Mouse (Mus musculus) neural tube, embryonic 13.5 days (tissue): ENCODE measurements at regions not wholly inside any gene's neighbourhood (a gene's known extent, or its start where the extent isn't known, plus 50 kb on each side); places are given as distances from the start of the nearest gene placed in this dataset.
"Not testable (repeated sequence)": the region's sequence is repeated elsewhere in the genome, so short reads cannot be mapped to it uniquely, and the experiment has no call there.

Experiments
- ATAC-seq: fragments of 200-750 bp; cut with Nextera tagmentation; 2 replicates; pipeline ENCODE4 v1.8.0; 2017; ENCODE audit warnings: low read depth, mild to moderate bottlenecking, moderate TSS enrichment, moderate library complexity
- H3K27ac ChIP-seq: fragments of 300-500 bp; sonication (generic); replicated peaks from 2 replicates; pipeline ENCODE4 v1.5.1; 2015; ENCODE audit warnings: moderate library complexity, mild to moderate bottlenecking, inconsistent platforms
- H3K27me3 ChIP-seq: fragments of 300-500 bp; sonication (generic); 2 replicates; pipeline ENCODE4 v1.6.1; 2015; ENCODE audit warnings: mild to moderate bottlenecking, inconsistent platforms
- H3K36me3 ChIP-seq: fragments of 300-500 bp; sonication (generic); 2 replicates; pipeline ENCODE4 v1.6.1; 2015; ENCODE audit warnings: mild to moderate bottlenecking, inconsistent platforms
- H3K4me1 ChIP-seq: fragments of 300-500 bp; sonication (generic); replicated peaks from 2 replicates; pipeline ENCODE4 v1.6.1; 2015; ENCODE audit warnings: inconsistent platforms
- H3K4me2 ChIP-seq: fragments of 300-500 bp; sonication (generic); 2 replicates; pipeline ENCODE4 v1.6.1; 2015; ENCODE audit warnings: inconsistent platforms, mild to moderate bottlenecking, moderate library complexity
- H3K4me3 ChIP-seq: fragments of 300-500 bp; sonication (generic); 2 replicates; pipeline ENCODE4 v1.5.1; 2015; ENCODE audit warnings: mild to moderate bottlenecking, inconsistent platforms
- H3K9ac ChIP-seq: fragments of 300-500 bp; sonication (generic); 2 replicates; pipeline ENCODE4 v1.6.1; 2015; ENCODE audit warnings: moderate library complexity, mild to moderate bottlenecking, inconsistent platforms
- H3K9me3 ChIP-seq: fragments of 300-500 bp; sonication (generic); 2 replicates; pipeline ENCODE4 v1.6.1; 2016; ENCODE audit warnings: inconsistent platforms
- WGBS: fragments of 180-500 bp; shearing (Covaris S2); methylation state at CpG from one replicate; pipeline ENCODE4 v1.1.7; 2015; 5-methylcytosine and 5-hydroxymethylcytosine counted together

GRCm38 (mm10) chr14:53651061-53651460 lies 602.8 kb downstream of the Dad1 start:
- not testable (repeated sequence) for H3K27ac ChIP-seq, H3K4me1 ChIP-seq, H3K27me3 ChIP-seq, H3K4me2 ChIP-seq, H3K9me3 ChIP-seq, ATAC-seq, H3K4me3 ChIP-seq, H3K9ac ChIP-seq, H3K36me3 ChIP-seq
- WGBS = 48% methylated on average over 5 of the region's 5 CpGs

- H3K9ac ChIP-seq, H3K9me3 ChIP-seq, H3K4me3 ChIP-seq, H3K36me3 ChIP-seq, H3K27me3 ChIP-seq, H3K4me1 ChIP-seq, H3K4me2 ChIP-seq, H3K27ac ChIP-seq, ATAC-seq: not testable (repeated sequence)
- WGBS = 83% methylated on average over 2 of the region's 2 CpGs
Measured at GRCm38 (mm10) chr14:53649189-53649588, 604.7 kb downstream of the Dad1 start.

GRCm38 (mm10) chr14:53640441-53640840 lies 613.5 kb downstream of the Dad1 start:
- H3K27ac ChIP-seq, H3K9ac ChIP-seq, H3K4me3 ChIP-seq, H3K9me3 ChIP-seq, H3K4me1 ChIP-seq, H3K36me3 ChIP-seq, H3K4me2 ChIP-seq, ATAC-seq, H3K27me3 ChIP-seq: not testable (repeated sequence)
- WGBS = 75% methylated on average over 1 of the region's 1 CpGs

- H3K9ac ChIP-seq, ATAC-seq, H3K27me3 ChIP-seq, H3K27ac ChIP-seq, H3K9me3 ChIP-seq, H3K36me3 ChIP-seq, H3K4me3 ChIP-seq, H3K4me1 ChIP-seq, H3K4me2 ChIP-seq: not testable (repeated sequence)
- 80% methylated on average over 1 of the region's 1 CpGs for WGBS
Measured at GRCm38 (mm10) chr14:53637664-53638063, 616.2 kb downstream of the Dad1 start.

- not testable (repeated sequence) for H3K9ac ChIP-seq, H3K4me2 ChIP-seq, H3K4me1 ChIP-seq, H3K4me3 ChIP-seq, H3K36me3 ChIP-seq, ATAC-seq, H3K27ac ChIP-seq, H3K9me3 ChIP-seq, H3K27me3 ChIP-seq
- WGBS = 64% methylated on average over 7 of the region's 7 CpGs
Measured at GRCm38 (mm10) chr14:53635206-53635605, 618.7 kb downstream of the Dad1 start.

GRCm38 (mm10) chr14:53634320-53634979 lies 619.5 kb downstream of the Dad1 start:
- H3K4me1 ChIP-seq, H3K9me3 ChIP-seq, H3K27ac ChIP-seq, H3K27me3 ChIP-seq, ATAC-seq, H3K4me3 ChIP-seq, H3K9ac ChIP-seq, H3K36me3 ChIP-seq, H3K4me2 ChIP-seq: not testable (repeated sequence)
- WGBS = 59% methylated on average over 5 of the region's 5 CpGs

GRCm38 (mm10) chr14:53633743-53634142 lies 620.2 kb downstream of the Dad1 start:
- H3K4me3 ChIP-seq, H3K27ac ChIP-seq, H3K9ac ChIP-seq, H3K9me3 ChIP-seq, H3K27me3 ChIP-seq, H3K4me1 ChIP-seq, H3K36me3 ChIP-seq, ATAC-seq, H3K4me2 ChIP-seq: not testable (repeated sequence)
- 79% methylated on average over 1 of the region's 1 CpGs for WGBS

GRCm38 (mm10) chr14:53621376-53621775 lies 632.5 kb downstream of the Dad1 start:
- not testable (repeated sequence) for H3K4me1 ChIP-seq

GRCm38 (mm10) chr14:53616061-53616460 lies 637.8 kb downstream of the Dad1 start:
- H3K27me3 ChIP-seq, ATAC-seq, H3K9ac ChIP-seq, H3K4me3 ChIP-seq, H3K27ac ChIP-seq, H3K4me2 ChIP-seq, H3K36me3 ChIP-seq, H3K9me3 ChIP-seq, H3K4me1 ChIP-seq: not testable (repeated sequence)
- 49% methylated on average over 3 of the region's 3 CpGs for WGBS

More at GRCm38 (mm10) chr14:53621376-53621775, 632.5 kb downstream of the Dad1 start:
- H3K27me3 ChIP-seq, H3K9me3 ChIP-seq, H3K27ac ChIP-seq, H3K4me2 ChIP-seq, H3K9ac ChIP-seq, H3K36me3 ChIP-seq, ATAC-seq, H3K4me3 ChIP-seq: not testable (repeated sequence)
- WGBS = 64% methylated on average over 4 of the region's 4 CpGs

- no peak overlapping the region for H3K4me3 ChIP-seq
- no peaks in the 10 kb centered on the region for H3K36me3 ChIP-seq
- ATAC-seq = no peak
- H3K4me1 ChIP-seq = no peaks in the 10 kb centered on the region
- no peaks in the 10 kb centered on the region for H3K27me3 ChIP-seq
- no peak overlapping the region for H3K27ac ChIP-seq
- H3K9ac ChIP-seq = no peak overlapping the region
- H3K9me3 ChIP-seq = no peaks in the 10 kb centered on the region
- no peak overlapping the region for H3K4me2 ChIP-seq
Measured at GRCm38 (mm10) chr14:53614341-53614740, 639.6 kb downstream of the Dad1 start.

GRCm38 (mm10) chr14:53599299-53599698 lies 654.6 kb downstream of the Dad1 start:
- H3K36me3 ChIP-seq, H3K27ac ChIP-seq, H3K4me3 ChIP-seq, H3K9me3 ChIP-seq, H3K27me3 ChIP-seq, H3K9ac ChIP-seq, H3K4me1 ChIP-seq, H3K4me2 ChIP-seq, ATAC-seq: not testable (repeated sequence)
- WGBS = 61% methylated on average over 3 of the region's 3 CpGs

GRCm38 (mm10) chr14:53597287-53597686 lies 656.6 kb downstream of the Dad1 start:
- H3K4me1 ChIP-seq, H3K4me3 ChIP-seq, H3K4me2 ChIP-seq, H3K36me3 ChIP-seq, H3K27ac ChIP-seq, H3K9me3 ChIP-seq, H3K27me3 ChIP-seq, ATAC-seq, H3K9ac ChIP-seq: not testable (repeated sequence)

GRCm38 (mm10) chr14:53590601-53591000 lies 663.3 kb downstream of the Dad1 start:
- not testable (repeated sequence) for H3K4me2 ChIP-seq, ATAC-seq, H3K4me1 ChIP-seq, H3K9ac ChIP-seq, H3K27me3 ChIP-seq, H3K9me3 ChIP-seq, H3K36me3 ChIP-seq, H3K27ac ChIP-seq, H3K4me3 ChIP-seq
- 45% methylated on average over 6 of the region's 6 CpGs for WGBS
